Mouse (Mus musculus) splenic B cell, adult 2 months (primary cell): ENCODE measurements around the gene Ttc16.

Source experiments
- DNase-seq: peaks from one replicate; pipeline ENCODE4 v3.0.0-alpha.2; 2011; ENCODE audit warnings: low read depth, low spot score
- H3K27me3 ChIP-seq: 2 replicates; pipeline ENCODE4 v1.6.1; 2012; ENCODE audit warnings: mild to moderate bottlenecking, low read length, moderate library complexity, mixed read lengths; ENCODE audit not compliant: control insufficient read depth, poor library complexity, insufficient read depth, severe bottlenecking
- H3K36me3 ChIP-seq: 2 replicates; pipeline ENCODE4 v1.6.1; 2012; ENCODE audit warnings: mild to moderate bottlenecking, low read length, moderate library complexity, mixed read lengths; ENCODE audit not compliant: control insufficient read depth, poor library complexity, insufficient read depth, severe bottlenecking

Gene Ttc16

DNA sequence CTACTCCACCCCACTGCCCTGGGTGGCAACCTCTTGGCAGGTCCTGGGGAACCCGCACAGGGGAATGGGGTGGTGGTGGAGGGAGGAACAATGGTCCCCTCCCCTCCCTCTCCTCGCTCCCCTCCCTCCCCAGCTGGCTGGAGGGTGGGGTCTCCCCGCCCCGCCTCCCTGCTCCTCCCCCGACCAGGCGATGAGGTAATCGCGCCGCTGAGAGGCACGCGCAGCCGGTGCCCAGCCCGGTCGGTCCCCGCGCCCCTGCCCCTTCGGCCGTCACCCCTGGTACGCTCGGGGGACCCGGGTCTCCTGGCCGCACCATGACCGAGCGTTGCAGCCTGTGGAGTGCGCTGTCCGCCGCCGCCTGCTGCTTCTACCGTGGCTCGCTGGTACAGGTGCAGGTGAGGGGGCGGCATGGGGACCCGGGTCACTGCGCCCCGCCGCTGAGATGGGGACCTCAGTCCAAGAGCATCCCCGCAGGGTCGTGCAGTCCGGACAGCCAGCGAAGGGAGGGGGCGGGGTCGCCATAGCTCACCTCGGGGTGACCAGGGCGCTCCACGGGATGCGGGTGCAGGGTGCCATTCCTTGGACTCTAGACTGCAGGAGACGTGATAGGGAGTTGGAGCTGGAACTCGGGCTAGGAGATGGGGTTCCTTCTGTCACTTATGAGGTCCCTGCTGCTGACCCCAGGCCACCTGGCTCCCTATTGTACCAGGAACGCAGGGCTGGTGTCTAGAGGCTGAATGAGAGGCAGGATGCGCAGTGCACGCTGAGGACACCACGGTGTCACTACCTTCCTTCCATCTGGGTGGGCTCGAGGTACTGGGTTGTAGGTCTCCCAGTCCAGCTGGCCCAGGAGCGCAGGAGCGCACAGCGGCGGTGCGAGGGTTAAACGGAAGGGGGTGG lies 33.9 kb downstream of the Ttc16 start:
- Histone ChIP-seq H3K27me3 (no peaks in the 10 kb centered on the region), H3K36me3 (peaks cover 11% of the 10 kb centered on the region)
- DNase-seq = no peak

GRCm38 (mm10) chr2:32740916-32741272 lies 34.5 kb downstream of the Ttc16 start, which contains the start of gene 6330409D20Rik:
6330409D20Rik (minus strand) TSS chr2:32741016.
- Histone ChIP-seq H3K27me3 (no peaks in the 10 kb centered on the region), H3K36me3 (peaks cover 11% of the 10 kb centered on the region)
- no peak for DNase-seq

DNA sequence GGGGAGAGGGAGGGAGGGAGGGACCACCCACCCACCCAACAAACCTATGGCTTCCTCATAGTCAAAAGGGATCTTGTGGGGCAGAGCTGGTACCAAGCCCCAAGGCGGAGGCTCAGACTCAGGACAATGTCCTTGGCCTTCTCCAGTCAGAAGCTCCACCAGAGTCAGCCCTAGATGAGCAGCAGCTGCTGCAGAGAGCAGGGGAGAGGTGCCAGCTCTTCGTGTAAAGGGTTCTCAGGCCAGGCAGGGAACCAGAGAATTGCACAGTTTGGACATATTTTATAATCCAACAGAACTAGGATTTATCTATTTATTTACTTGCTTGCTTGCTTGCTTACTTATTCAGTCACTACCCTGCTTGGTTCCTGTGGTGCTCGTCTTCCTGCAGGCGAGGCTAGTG lies 36.1 kb downstream of the Ttc16 start:
- DNase-seq = no peak
- peaks cover 8% of the 10 kb centered on the region for H3K36me3 ChIP-seq
- H3K27me3 ChIP-seq = no peaks in the 10 kb centered on the region

DNA sequence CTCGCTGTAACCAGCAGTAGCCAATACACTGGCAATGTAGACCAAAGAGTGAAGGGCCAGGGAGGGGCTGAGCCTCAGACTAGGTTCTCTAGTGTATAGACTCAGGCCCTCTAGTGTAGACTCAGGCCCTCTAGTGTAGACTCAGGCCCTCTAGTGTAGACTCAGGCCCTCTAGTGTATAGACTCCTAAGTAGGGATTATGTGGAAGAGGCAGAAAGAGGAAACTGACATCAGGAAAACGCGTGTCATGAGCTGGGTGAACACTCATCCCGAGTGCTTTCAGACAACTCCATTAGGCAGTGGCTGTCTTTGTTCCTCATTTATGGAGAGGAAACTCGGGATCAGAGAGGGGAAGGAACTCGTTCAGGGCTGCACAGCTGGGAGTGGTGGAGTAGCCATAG lies 38.4 kb downstream of the Ttc16 start:
- no peaks in the 10 kb centered on the region for H3K27me3 ChIP-seq
- H3K36me3 ChIP-seq = peaks cover 4% of the 10 kb centered on the region
- DNase-seq = no peak

DNA sequence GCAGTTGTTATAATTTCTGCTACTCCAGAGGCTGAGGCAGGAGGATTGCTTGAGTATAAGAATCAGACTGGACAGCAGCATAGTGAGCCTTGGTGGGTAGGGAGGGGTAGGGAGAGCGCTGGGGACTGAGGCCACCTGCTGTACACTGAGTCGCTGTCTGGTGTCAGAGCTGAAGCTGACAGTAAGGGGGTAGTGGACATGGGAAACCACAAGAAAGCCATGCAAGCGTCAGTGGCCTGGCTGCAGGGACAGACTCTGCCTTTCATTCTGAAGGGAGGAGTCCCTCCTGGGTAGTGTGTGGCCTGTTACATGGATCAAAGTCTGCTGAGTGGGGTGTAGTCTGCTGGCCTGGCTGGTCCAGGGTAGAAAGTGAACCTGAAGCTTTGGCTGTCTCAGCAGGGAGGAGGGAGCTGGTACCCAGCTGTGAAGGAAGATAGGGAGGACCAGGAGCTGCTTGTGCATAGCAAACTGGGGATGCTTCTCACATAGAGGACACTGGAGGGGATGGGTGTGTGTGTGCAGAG lies 39.1 kb downstream of the Ttc16 start:
- H3K36me3 ChIP-seq = peaks cover 3% of the 10 kb centered on the region
- no peak for DNase-seq
- no peaks in the 10 kb centered on the region for H3K27me3 ChIP-seq

DNA sequence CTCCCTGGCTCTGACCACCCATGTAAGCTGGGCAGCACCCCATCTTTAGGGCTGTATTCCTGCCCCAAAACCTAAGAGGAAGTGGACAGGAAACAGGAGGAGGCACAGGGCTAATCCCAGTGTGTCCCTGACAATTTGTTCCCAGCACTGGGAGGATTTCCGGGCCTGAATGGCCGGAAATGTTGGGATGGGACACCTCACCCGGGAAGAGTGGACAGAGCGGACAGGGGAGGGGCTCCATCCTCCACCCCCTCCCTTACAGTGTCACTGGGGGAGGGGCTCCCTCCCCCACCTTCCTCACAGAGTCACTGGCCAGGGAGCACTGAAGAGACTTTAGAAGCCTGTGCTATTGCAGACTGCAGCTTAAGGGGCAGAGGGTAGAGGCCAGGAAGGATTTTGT lies 40.5 kb downstream of the Ttc16 start:
- peaks cover 1% of the 10 kb centered on the region for H3K36me3 ChIP-seq
- no peak for DNase-seq
- no peaks in the 10 kb centered on the region for H3K27me3 ChIP-seq

GRCm38 (mm10) chr2:32734480-32734879 lies 41.0 kb downstream of the Ttc16 start:
- no peaks in the 10 kb centered on the region for H3K27me3 ChIP-seq
- DNase-seq = no peak
- peaks cover 5% of the 10 kb centered on the region for H3K36me3 ChIP-seq

- DNase-seq = no peak
- peaks cover 6% of the 10 kb centered on the region for H3K36me3 ChIP-seq
- H3K27me3 ChIP-seq = no peaks in the 10 kb centered on the region
Measured at GRCm38 (mm10) chr2:32732695-32733094, 42.7 kb downstream of the Ttc16 start.

- Histone ChIP-seq H3K27me3 (no peaks in the 10 kb centered on the region), H3K36me3 (peaks cover 5% of the 10 kb centered on the region)
- no peak for DNase-seq
Measured at GRCm38 (mm10) chr2:32731911-32732310, 43.5 kb downstream of the Ttc16 start.

- no peak for DNase-seq
- H3K27me3 ChIP-seq = no peaks in the 10 kb centered on the region
- peaks cover 8% of the 10 kb centered on the region for H3K36me3 ChIP-seq
Measured at GRCm38 (mm10) chr2:32730854-32731253, 44.6 kb downstream of the Ttc16 start.

DNA sequence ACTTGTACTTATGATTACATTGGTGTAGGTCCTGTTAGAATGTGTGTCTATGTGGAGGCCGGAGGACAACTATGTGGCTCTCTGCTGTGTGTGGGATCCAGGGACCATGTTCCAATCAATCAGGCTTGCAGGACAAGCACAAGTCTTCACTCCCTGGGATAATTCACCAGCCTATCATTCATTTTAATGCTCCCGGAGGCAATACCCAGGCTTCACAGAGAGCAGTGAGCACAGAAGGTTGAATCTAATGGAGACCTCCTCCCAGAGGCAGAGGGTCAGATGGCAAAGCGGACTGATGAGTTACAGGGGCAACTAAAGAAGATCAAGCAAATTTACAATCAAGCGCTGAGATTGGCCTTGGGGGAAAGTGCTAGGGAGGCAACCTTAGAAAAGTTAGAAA lies 45.9 kb downstream of the Ttc16 start:
- no peaks in the 10 kb centered on the region for H3K27me3 ChIP-seq
- DNase-seq = no peak

DNA sequence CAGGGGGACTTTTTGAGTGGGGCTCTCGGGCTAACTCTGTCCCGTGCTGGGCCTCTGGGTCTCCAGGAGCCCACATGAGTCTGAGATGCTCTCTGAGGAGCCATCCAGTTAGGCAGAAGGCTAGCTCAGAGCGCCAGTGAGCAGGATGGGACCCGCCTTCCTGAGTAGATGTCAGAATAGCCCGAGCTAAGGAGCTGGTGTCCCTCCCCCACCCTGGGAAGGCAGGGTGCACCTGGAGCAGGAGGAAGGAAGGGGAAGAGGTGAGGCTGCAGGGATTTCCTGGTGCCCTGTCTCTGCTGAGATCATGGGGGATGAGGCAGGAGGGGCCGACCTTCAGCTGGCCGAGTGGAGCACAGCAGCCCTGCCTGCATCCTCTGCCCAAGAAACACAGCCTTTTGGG lies 47.0 kb downstream of the Ttc16 start:
- H3K36me3 ChIP-seq = peaks cover 11% of the 10 kb centered on the region
- DNase-seq = no peak
- no peaks in the 10 kb centered on the region for H3K27me3 ChIP-seq

More for the DNA sequence above, 45.9 kb downstream of the Ttc16 start:
- peaks cover 10% of the 10 kb centered on the region for H3K36me3 ChIP-seq

- Histone ChIP-seq H3K36me3 (peaks cover 11% of the 10 kb centered on the region), H3K27me3 (no peaks in the 10 kb centered on the region)
- peak; percentile 92 for DNase-seq
Measured at GRCm38 (mm10) chr2:32727435-32727834, 48.0 kb downstream of the Ttc16 start.

DNA sequence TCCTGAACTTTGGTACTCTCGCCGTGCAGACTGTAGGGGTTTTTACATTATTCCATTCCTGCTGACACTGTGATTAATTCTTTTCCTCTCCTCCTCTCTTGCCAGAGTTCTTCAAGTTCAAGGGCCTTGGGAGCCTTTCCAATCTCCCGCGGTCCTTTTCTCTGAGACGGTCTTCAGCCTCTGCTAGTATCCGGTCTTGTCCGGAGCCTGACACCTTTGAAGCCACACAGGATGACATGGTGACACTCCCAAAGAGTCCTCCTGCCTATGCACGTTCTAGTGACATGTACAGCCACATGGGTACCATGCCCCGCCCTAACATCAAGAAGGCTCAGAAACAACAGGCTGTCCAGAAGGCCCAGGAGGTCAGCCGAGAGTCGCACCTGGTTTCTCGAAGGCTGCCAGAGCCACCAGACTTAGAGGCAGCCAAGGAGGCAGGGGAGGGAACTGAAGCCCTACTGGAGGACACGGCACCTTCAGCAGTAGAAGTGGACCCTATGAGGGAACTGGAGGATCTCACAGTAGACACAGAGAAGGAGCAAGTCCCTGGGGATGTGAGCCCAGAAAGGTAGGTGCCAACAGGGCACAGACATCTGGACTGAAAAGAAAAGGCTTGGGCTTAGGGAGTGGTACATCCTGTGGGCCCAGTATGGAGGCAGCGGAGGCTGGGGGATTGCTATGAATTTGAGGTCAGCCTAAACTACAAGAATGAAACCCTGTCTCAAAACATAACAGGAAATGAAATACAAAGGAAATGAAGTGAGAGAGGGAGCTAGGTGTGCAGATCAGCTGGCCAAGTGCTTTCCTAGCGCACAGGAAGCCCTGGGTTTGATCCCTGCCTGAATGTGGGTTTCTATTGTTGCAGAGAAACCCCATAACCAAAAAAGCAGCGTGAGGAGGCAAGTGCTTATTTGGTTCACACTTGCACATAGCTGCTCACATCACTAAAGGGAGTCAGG lies 50.3 kb downstream of the Ttc16 start:
- H3K36me3 ChIP-seq = peaks cover 11% of the 10 kb centered on the region
- no peak for DNase-seq
- no peaks in the 10 kb centered on the region for H3K27me3 ChIP-seq

DNA sequence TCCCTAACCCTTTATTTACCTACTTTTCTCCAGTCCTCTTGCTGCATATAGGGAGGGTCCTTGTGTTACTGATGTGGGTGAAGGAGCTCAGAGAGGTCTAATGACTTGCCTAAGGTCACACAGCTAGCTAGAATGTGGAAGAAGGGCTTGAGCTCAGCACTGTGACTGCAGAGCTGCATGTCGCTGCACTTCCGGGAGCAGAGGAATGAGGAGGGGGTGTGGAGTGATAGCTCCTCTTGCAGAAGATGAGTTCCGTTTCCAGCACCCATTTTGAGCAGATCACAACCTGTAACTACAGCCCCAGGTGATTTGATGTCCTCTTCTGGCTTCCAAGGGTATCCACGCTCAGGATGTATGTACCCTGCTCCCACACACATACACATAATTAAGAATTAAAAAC lies 51.3 kb downstream of the Ttc16 start:
- no peak for DNase-seq
- no peaks in the 10 kb centered on the region for H3K27me3 ChIP-seq
- H3K36me3 ChIP-seq = peaks cover 7% of the 10 kb centered on the region
